8 mouse cellular contexts compared by ENCODE assay signal in the genomic region with DNA sequence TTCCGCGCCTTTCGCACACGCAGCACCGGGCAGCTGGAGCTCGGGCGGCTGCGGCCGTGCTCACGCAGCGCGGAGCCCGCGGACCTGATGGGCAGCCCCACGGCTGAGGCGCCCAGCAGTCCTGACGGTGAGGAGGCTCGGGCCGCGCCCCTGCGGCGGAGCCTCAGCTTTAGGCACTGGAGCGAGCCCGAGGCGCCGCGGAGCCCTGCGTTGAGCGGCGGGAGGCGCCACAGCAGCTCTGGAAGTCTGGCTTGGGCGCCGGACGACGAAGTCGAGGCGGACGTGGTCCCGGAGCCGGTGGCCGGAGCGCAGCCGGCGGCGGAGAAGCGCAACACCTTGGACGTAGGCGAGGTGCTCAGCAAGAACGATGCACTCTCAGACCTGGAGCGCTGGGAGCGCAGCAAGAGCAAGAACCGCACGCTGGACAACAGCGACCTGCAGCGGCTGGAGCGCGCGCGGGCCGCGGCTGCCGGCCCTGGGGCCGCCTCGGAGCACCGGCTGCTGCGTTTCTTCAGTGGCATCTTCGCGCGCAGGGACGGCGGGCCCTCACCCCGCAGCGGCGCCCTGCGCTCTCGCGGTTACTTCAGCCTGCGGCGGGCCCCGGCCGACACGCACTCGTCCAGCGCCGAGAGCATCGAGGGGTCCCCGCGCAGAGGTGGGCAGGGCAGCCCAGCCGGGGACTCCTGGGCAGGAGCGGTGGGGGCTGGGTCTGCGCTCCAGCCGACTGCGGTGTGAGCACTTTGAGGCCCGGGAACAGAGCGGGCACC.
A peak's percentile ranks its signal among the peaks of the same experiment; 100 is the strongest.
DNase-seq lines count a peak whose midpoint lies in the region; ATAC-seq and TF ChIP-seq lines count a peak whose summit lies in the region.

No protein-coding gene starts in this region.

- peak overlapping the region; percentile 95 for H3K4me2 ChIP-seq in hindbrain, embryonic 13.5 days
- peak overlapping the region; percentile 100 for H3K4me2 ChIP-seq in limb, embryonic 13.5 days (replicated peaks)
- H3K4me2 ChIP-seq in midbrain, embryonic 14.5 days (ENCODE audit: low read length) = peak overlapping the region; percentile 95

- DNase-seq in layer of hippocampus, adult 2 months (ENCODE audit: low spot score in 2 of 2) = no peak
- DNase-seq in layer of hippocampus, postnatal 25 days (ENCODE audit: extremely low spot score in 1 of 2, low spot score in 1 of 2) = no peak
- DNase-seq in cerebellum, adult 2 months = peak; percentile 73 to 76
- peak; percentile 70 for DNase-seq in forelimb bud, embryonic 11.5 days (ENCODE audit: low read depth, low spot score)
- DNase-seq in midbrain, embryonic 14.5 days = peak; percentile 85

- H3K4me1 ChIP-seq in cerebellum, adult 2 months (ENCODE audit: control insufficient read depth, insufficient read depth, low read length) = peaks cover 29% of the 10 kb centered on the region
- peaks cover 84% of the 10 kb centered on the region for H3K4me1 ChIP-seq in hindbrain, embryonic 13.5 days (replicated peaks)
- H3K4me1 ChIP-seq in limb, embryonic 13.5 days = peaks cover 46% of the 10 kb centered on the region
- H3K4me1 ChIP-seq in midbrain, embryonic 14.5 days (ENCODE audit: control insufficient read depth, insufficient read depth, low read length) = peaks cover 83% of the 10 kb centered on the region
- peaks cover 23% of the 10 kb centered on the region for H3K4me1 ChIP-seq in testis, adult 2 months (ENCODE audit: control insufficient read depth, insufficient read depth, low read length)

- no peaks in the 10 kb centered on the region for H3K27me3 ChIP-seq in cerebellum, adult 2 months (ENCODE audit: control insufficient read depth, insufficient read depth, low read length)
- H3K27me3 ChIP-seq in hindbrain, embryonic 13.5 days = no peaks in the 10 kb centered on the region
- H3K27me3 ChIP-seq in limb, embryonic 13.5 days = peaks cover 26% of the 10 kb centered on the region
- H3K27me3 ChIP-seq in midbrain, embryonic 14.5 days (ENCODE audit: control insufficient read depth, insufficient read depth, low read length) = no peaks in the 10 kb centered on the region
- no peaks in the 10 kb centered on the region for H3K27me3 ChIP-seq in testis, adult 2 months (ENCODE audit: control insufficient read depth, insufficient read depth, low read length)

- TF ChIP-seq CTCF in layer of hippocampus, adult 2 months (conservative IDR thresholded peaks at IDR 0.05) = peak; percentile 71
- TF ChIP-seq CTCF in cerebellum, adult 2 months (IDR thresholded peaks at IDR 0.05; ENCODE audit: borderline replicate concordance, insufficient read depth, low read depth, low read length) = peak; percentile 64
- no peak; the same call in 1 of the 2 replicates for TF ChIP-seq CTCF in testis, adult 2 months (IDR thresholded peaks at IDR 0.05; ENCODE audit: control insufficient read depth, insufficient read depth, insufficient replicate concordance, low read depth, low read length)

- ATAC-seq in hindbrain, embryonic 13.5 days (ENCODE audit: low FRiP score) = peak; percentile 31
- peak; percentile 26; the same call in 1 of the 2 replicates for ATAC-seq in limb, embryonic 13.5 days (ENCODE audit: low FRiP score, low read depth)
- peak; percentile 25; the same call in 1 of the 2 replicates for ATAC-seq in midbrain, embryonic 14.5 days (ENCODE audit: low FRiP score, low TSS enrichment)

- no peaks in the 10 kb centered on the region for H3K9me3 ChIP-seq in hindbrain, embryonic 13.5 days
- no peaks in the 10 kb centered on the region for H3K9me3 ChIP-seq in limb, embryonic 13.5 days
- H3K9me3 ChIP-seq in midbrain, embryonic 14.5 days (ENCODE audit: control insufficient read depth, low read length) = no peaks in the 10 kb centered on the region

- under 1% methylated on average over 95 of the region's 95 CpGs for WGBS in cerebellum, adult 2 months
- WGBS in hindbrain, embryonic 13.5 days = under 1% methylated on average over 94 of the region's 95 CpGs
- under 1% methylated on average over 95 of the region's 95 CpGs for whole genome bisulfite sequencing in limb, embryonic 13.5 days
- WGBS in midbrain, embryonic 14.5 days = under 1% methylated on average over 92 of the region's 95 CpGs

- H3K4me3 ChIP-seq in layer of hippocampus, adult 2 months = peak overlapping the region; percentile 67
- H3K4me3 ChIP-seq in cerebellum, adult 2 months (replicated peaks; ENCODE audit: insufficient read depth, low read depth, low read length) = peak overlapping the region; percentile 53
- peak overlapping the region; percentile 78 for H3K4me3 ChIP-seq in hindbrain, embryonic 13.5 days
- H3K4me3 ChIP-seq in limb, embryonic 13.5 days = peak overlapping the region; percentile 72
- H3K4me3 ChIP-seq in midbrain, embryonic 14.5 days (replicated peaks; ENCODE audit: low read depth, low read length) = peak overlapping the region; percentile 93
- H3K4me3 ChIP-seq in testis, adult 2 months (ENCODE audit: control insufficient read depth, low read depth, low read length) = peak overlapping the region; percentile 81

- no peaks in the 10 kb centered on the region for H3K36me3 ChIP-seq in hindbrain, embryonic 13.5 days
- no peaks in the 10 kb centered on the region for H3K36me3 ChIP-seq in limb, embryonic 13.5 days
- H3K36me3 ChIP-seq in midbrain, embryonic 14.5 days (ENCODE audit: control insufficient read depth, insufficient read depth, low read length) = no peaks in the 10 kb centered on the region
- no peaks in the 10 kb centered on the region for H3K36me3 ChIP-seq in testis, adult 2 months (ENCODE audit: control insufficient read depth, insufficient read depth, low read length)

- H3K9ac ChIP-seq in hindbrain, embryonic 13.5 days = peak overlapping the region; percentile 94
- peak overlapping the region; percentile 78 for H3K9ac ChIP-seq in limb, embryonic 13.5 days
- H3K9ac ChIP-seq in midbrain, embryonic 14.5 days (replicated peaks; ENCODE audit: low read length) = peak overlapping the region; percentile 96

- peak overlapping the region; percentile 62; the same call in 1 of the 2 replicates for H3K27ac ChIP-seq in layer of hippocampus, adult 2 months
- peak overlapping the region; percentile 5; the same call in 1 of the 2 replicates for H3K27ac ChIP-seq in cerebellum, adult 2 months (ENCODE audit: insufficient read depth, low read length)
- H3K27ac ChIP-seq in hindbrain, embryonic 13.5 days = peak overlapping the region; percentile 98
- H3K27ac ChIP-seq in limb, embryonic 13.5 days = no peak overlapping the region
- H3K27ac ChIP-seq in midbrain, embryonic 14.5 days (replicated peaks; ENCODE audit: low read depth, low read length) = peak overlapping the region; percentile 97
- no peak overlapping the region for H3K27ac ChIP-seq in testis, adult 2 months (ENCODE audit: control insufficient read depth, insufficient read depth, low read depth, low read length)

- no peak for TF ChIP-seq POLR2A in cerebellum, adult 2 months (IDR thresholded peaks at IDR 0.05; ENCODE audit: borderline replicate concordance, insufficient read depth, low read length)
- TF ChIP-seq POLR2A in testis, adult 2 months (IDR thresholded peaks at IDR 0.05; ENCODE audit: control insufficient read depth, low read depth, low read length) = no peak

Comparison
In these comparisons a context has a peak if more than half of its experiments do, and no peak if none do; other contexts are left out.
1. DNase-seq: peak in cerebellum, adult 2 months (2 of 2), forelimb bud, embryonic 11.5 days (single experiment) and midbrain, embryonic 14.5 days (single experiment); none in layer of hippocampus, adult 2 months (0 of 2) and layer of hippocampus, postnatal 25 days (0 of 2).
2. H3K27ac ChIP-seq: peak in layer of hippocampus, adult 2 months (single experiment), cerebellum, adult 2 months (single experiment), hindbrain, embryonic 13.5 days (single experiment) and midbrain, embryonic 14.5 days (single experiment); none in limb, embryonic 13.5 days (single experiment) and testis, adult 2 months (single experiment).
3. Peak in every context shown above with its lines, with median percentiles within 50 percentile points of each other: H3K4me3 ChIP-seq, ATAC-seq, H3K4me2 ChIP-seq and H3K9ac ChIP-seq.